Mouse (Mus musculus): ENCODE measurements around the gene Hist1h3e. TPM values are rescaled to one million over a fixed set of nuclear protein-coding genes. Genes with fewer than 3 reads are reported as not detected.
"Not testable (repeated sequence)": the region's sequence is repeated elsewhere in the genome, so short reads cannot be mapped to it uniquely, and the experiment has no call there.

Gene Hist1h3e
- polyA plus RNA-seq, 1 experiment from 2014 or later, result 4.4 TPM

GRCm38 (mm10) chr13:23534368-23535131 is 27.6 kb downstream of the Hist1h3e start:
- H3K4me3 ChIP-seq (replicated peaks), result peak overlapping the region; percentile 66
- H3K36me3 ChIP-seq (replicated peaks), result no peaks in the 10 kb centered on the region
- no peaks in the 10 kb centered on the region for H3K9me3 ChIP-seq (replicated peaks)
- peak; percentile 21 for ATAC-seq (ENCODE audit: insufficient read depth)
- peak overlapping the region; percentile 98 for H3K27ac ChIP-seq (replicated peaks)
- H3K4me1 ChIP-seq (replicated peaks), result peaks cover 47% of the 10 kb centered on the region
- H3K9ac ChIP-seq, result peak overlapping the region; percentile 75
- H3K4me2 ChIP-seq, result peak overlapping the region; percentile 78
- under 1% methylated on average over 15 of the region's 15 CpGs for WGBS (ENCODE audit: insufficient replicate concordance)
- H3K27me3 ChIP-seq, result no peaks in the 10 kb centered on the region

GRCm38 (mm10) chr13:23533560-23534367 is 28.4 kb downstream of the Hist1h3e start, which contains the start of gene Hist1h2af:
Gene Hist1h2af (plus strand): TSS chr13:23533906.
- not testable (repeated sequence) for H3K27me3 ChIP-seq; H3K36me3 ChIP-seq (replicated peaks); H3K9me3 ChIP-seq (replicated peaks)
- Histone ChIP-seq H3K4me1 (replicated peaks) (peaks cover 47% of the 10 kb centered on the region), H3K4me2 (peak within 1 kb of the TSS; percentile 78), H3K27ac (replicated peaks) (peak within 1 kb of the TSS; percentile 98), H3K4me3 (replicated peaks) (peak within 1 kb of the TSS; percentile 66), H3K9ac (peak within 1 kb of the TSS; percentile 75)
- under 1% methylated on average over 31 of the region's 53 CpGs for WGBS (ENCODE audit: insufficient replicate concordance)
- peak; percentile 38 for ATAC-seq (ENCODE audit: insufficient read depth)

GRCm38 (mm10) chr13:23532262-23533075 is 29.7 kb downstream of the Hist1h3e start:
- no peak for ATAC-seq (ENCODE audit: insufficient read depth)
- peaks cover 38% of the 10 kb centered on the region for H3K4me1 ChIP-seq (replicated peaks)
- WGBS (ENCODE audit: insufficient replicate concordance), result 14% methylated on average over 9 of the region's 9 CpGs
- no peaks in the 10 kb centered on the region for H3K27me3 ChIP-seq
- H3K36me3 ChIP-seq (replicated peaks), result no peaks in the 10 kb centered on the region
- peak overlapping the region; percentile 78 for H3K4me2 ChIP-seq
- peak overlapping the region; percentile 98 for H3K27ac ChIP-seq (replicated peaks)
- H3K9me3 ChIP-seq (replicated peaks), result no peaks in the 10 kb centered on the region
- H3K9ac ChIP-seq, result peak overlapping the region; percentile 75
- H3K4me3 ChIP-seq (replicated peaks), result peak overlapping the region; percentile 66

GRCm38 (mm10) chr13:23530901-23531875 is 31.0 kb downstream of the Hist1h3e start, which contains the start of gene Hist1h4h:
Gene Hist1h4h (plus strand): TSS chr13:23531050.
- Histone ChIP-seq H3K4me1 (replicated peaks) (peaks cover 34% of the 10 kb centered on the region), H3K27me3 (no peaks in the 10 kb centered on the region), H3K9ac (peak within 1 kb of the TSS; percentile 75), H3K4me2 (peak within 1 kb of the TSS; percentile 78), H3K9me3 (replicated peaks) (no peaks in the 10 kb centered on the region), H3K27ac (replicated peaks) (peak within 1 kb of the TSS; percentile 98), H3K36me3 (replicated peaks) (no peaks in the 10 kb centered on the region), H3K4me3 (replicated peaks) (peak within 1 kb of the TSS; percentile 66)
- peak; percentile 59 for ATAC-seq (ENCODE audit: insufficient read depth)
- under 1% methylated on average over 64 of the region's 70 CpGs for WGBS (ENCODE audit: insufficient replicate concordance)

- Histone ChIP-seq H3K27me3 (no peaks in the 10 kb centered on the region), H3K36me3 (replicated peaks) (no peaks in the 10 kb centered on the region), H3K9me3 (replicated peaks) (no peaks in the 10 kb centered on the region), H3K9ac (peak overlapping the region; percentile 75), H3K4me1 (replicated peaks) (peaks cover 42% of the 10 kb centered on the region), H3K27ac (replicated peaks) (peak overlapping the region; percentile 98), H3K4me3 (replicated peaks) (peak overlapping the region; percentile 66), H3K4me2 (peak overlapping the region; percentile 78)
- WGBS (ENCODE audit: insufficient replicate concordance), result under 1% methylated on average over 20 of the region's 20 CpGs
- ATAC-seq (ENCODE audit: insufficient read depth), result no peak
These were observed 31.8 kb downstream of the Hist1h3e start for GRCm38 (mm10) chr13:23530181-23530900.

GRCm38 (mm10) chr13:23529480-23530165 is 32.5 kb downstream of the Hist1h3e start:
- H3K36me3 ChIP-seq (replicated peaks), result no peaks in the 10 kb centered on the region
- peak overlapping the region; percentile 78 for H3K4me2 ChIP-seq
- H3K9me3 ChIP-seq (replicated peaks), result no peaks in the 10 kb centered on the region
- ATAC-seq (ENCODE audit: insufficient read depth), result no peak
- 21% methylated on average over 2 of the region's 2 CpGs for WGBS (ENCODE audit: insufficient replicate concordance)
- peak overlapping the region; percentile 98 for H3K27ac ChIP-seq (replicated peaks)
- H3K4me1 ChIP-seq (replicated peaks), result peaks cover 44% of the 10 kb centered on the region
- no peaks in the 10 kb centered on the region for H3K27me3 ChIP-seq
- peak overlapping the region; percentile 75 for H3K9ac ChIP-seq
- peak overlapping the region; percentile 66 for H3K4me3 ChIP-seq (replicated peaks)

GRCm38 (mm10) chr13:23529005-23529404 is 33.2 kb downstream of the Hist1h3e start:
- H3K9ac ChIP-seq, result no peak overlapping the region
- H3K9me3 ChIP-seq (replicated peaks), result no peaks in the 10 kb centered on the region
- no peaks in the 10 kb centered on the region for H3K36me3 ChIP-seq (replicated peaks)
- no peak overlapping the region for H3K4me2 ChIP-seq
- no peak for ATAC-seq (ENCODE audit: insufficient read depth)
- H3K27ac ChIP-seq (replicated peaks), result peak overlapping the region; percentile 29; the same call in 1 of the 2 replicates
- WGBS (ENCODE audit: insufficient replicate concordance), result 80% methylated on average over 5 of the region's 5 CpGs
- H3K4me3 ChIP-seq (replicated peaks), result no peak overlapping the region
- peaks cover 45% of the 10 kb centered on the region for H3K4me1 ChIP-seq (replicated peaks)
- H3K27me3 ChIP-seq, result no peaks in the 10 kb centered on the region

- peak overlapping the region; percentile 45 for H3K4me3 ChIP-seq (replicated peaks)
- peak overlapping the region; percentile 65 for H3K4me2 ChIP-seq
- no peaks in the 10 kb centered on the region for H3K27me3 ChIP-seq
- peak overlapping the region; percentile 32; the same call in 1 of the 2 replicates for H3K9ac ChIP-seq
- no peak overlapping the region for H3K27ac ChIP-seq (replicated peaks)
- H3K9me3 ChIP-seq (replicated peaks), result no peaks in the 10 kb centered on the region
- under 1% methylated on average over 17 of the region's 17 CpGs for WGBS (ENCODE audit: insufficient replicate concordance)
- ATAC-seq (ENCODE audit: insufficient read depth), result no peak
- peaks cover 40% of the 10 kb centered on the region for H3K4me1 ChIP-seq (replicated peaks)
- no peaks in the 10 kb centered on the region for H3K36me3 ChIP-seq (replicated peaks)
These were observed 35.9 kb downstream of the Hist1h3e start for GRCm38 (mm10) chr13:23526312-23526711.

- Histone ChIP-seq H3K4me2 (peak overlapping the region; percentile 65), H3K27me3 (no peaks in the 10 kb centered on the region), H3K36me3 (replicated peaks) (no peaks in the 10 kb centered on the region), H3K4me3 (replicated peaks) (peak overlapping the region; percentile 45), H3K27ac (replicated peaks) (0 out of 2 replicates have a peak overlapping the region, but pooled peaks have one; percentile 25), H3K9ac (peak overlapping the region; percentile 26; the same call in 1 of the 2 replicates), H3K9me3 (replicated peaks) (no peaks in the 10 kb centered on the region), H3K4me1 (replicated peaks) (peaks cover 44% of the 10 kb centered on the region)
- ATAC-seq (ENCODE audit: insufficient read depth), result no peak
- 2% methylated on average over 10 of the region's 10 CpGs for WGBS (ENCODE audit: insufficient replicate concordance)
These were observed 36.3 kb downstream of the Hist1h3e start for GRCm38 (mm10) chr13:23525901-23526300.

Measured in liver, embryonic 15.5 days (tissue).